Mouse (Mus musculus) forebrain, embryonic 10.5 days (tissue): ENCODE measurements at regions not wholly inside any gene's neighbourhood (a gene's known extent, or its start where the extent isn't known, plus 50 kb on each side); places are given as distances from the start of the nearest gene placed in this dataset.

Experiments
- DNase-seq: peaks from one replicate; pipeline ENCODE4 v3.0.0-alpha.2; 2017; ENCODE audit warnings: low spot score; ENCODE audit errors: extremely low spot score
- H3K27ac ChIP-seq: fragments of 300-500 bp; sonication (generic); 2 replicates; pipeline ENCODE4 v1.5.1; 2016; ENCODE audit warnings: mild to moderate bottlenecking
- H3K27me3 ChIP-seq: fragments of 300-500 bp; sonication (generic); 2 replicates; pipeline ENCODE4 v1.6.1; 2016; ENCODE audit warnings: mild to moderate bottlenecking; ENCODE audit not compliant: poor library complexity, severe bottlenecking
- H3K36me3 ChIP-seq: fragments of 300-500 bp; sonication (generic); replicated peaks from 2 replicates; pipeline ENCODE4 v1.6.1; 2016; ENCODE audit warnings: mild to moderate bottlenecking, moderate library complexity
- H3K4me1 ChIP-seq: fragments of 300-500 bp; sonication (generic); 2 replicates; pipeline ENCODE4 v1.6.1; 2016
- H3K4me3 ChIP-seq: fragments of 300-500 bp; sonication (generic); 2 replicates; pipeline ENCODE4 v1.5.1; 2016; ENCODE audit warnings: mild to moderate bottlenecking, moderate library complexity
- H3K9me3 ChIP-seq: fragments of 300-500 bp; sonication (generic); 2 replicates; pipeline ENCODE4 v1.6.1; 2016; ENCODE audit warnings: mild to moderate bottlenecking, moderate library complexity
- WGBS: fragments of 180-500 bp; shearing (Covaris S2); methylation state at CpG from one replicate; pipeline ENCODE4 v1.1.7; 2016; 5-methylcytosine and 5-hydroxymethylcytosine counted together

- H3K36me3 ChIP-seq = no peaks in the 10 kb centered on the region
- H3K27ac ChIP-seq = no peak overlapping the region
- H3K4me1 ChIP-seq = no peaks in the 10 kb centered on the region
- H3K4me3 ChIP-seq = no peak overlapping the region
- no peaks in the 10 kb centered on the region; the same call in 1 of the 2 replicates for H3K9me3 ChIP-seq
- no peaks in the 10 kb centered on the region for H3K27me3 ChIP-seq
- WGBS = 94% methylated on average over 4 of the region's 4 CpGs
- no peak for DNase-seq
Observed at GRCm38 (mm10) chr7:111313921-111314320, 231.1 kb upstream of the Eif4g2 start.

- Histone ChIP-seq H3K27me3 (no peaks in the 10 kb centered on the region), H3K36me3 (no peaks in the 10 kb centered on the region), H3K4me3 (no peak overlapping the region), H3K27ac (no peak overlapping the region), H3K9me3 (no peaks in the 10 kb centered on the region), H3K4me1 (0 out of 2 replicates have a peak, but pooled peaks cover 4% of the 10 kb centered on the region)
- DNase-seq = no peak
Observed at GRCm38 (mm10) chr7:111305196-111305595, 222.4 kb upstream of the Eif4g2 start.

- WGBS = 89% methylated on average over 16 of the region's 16 CpGs
- DNase-seq = no peak
- Histone ChIP-seq H3K9me3 (no peaks in the 10 kb centered on the region), H3K36me3 (no peaks in the 10 kb centered on the region), H3K27me3 (no peaks in the 10 kb centered on the region), H3K4me3 (no peak overlapping the region), H3K4me1 (peaks cover 8% of the 10 kb centered on the region; the same call in 1 of the 2 replicates), H3K27ac (no peak overlapping the region)
Observed at GRCm38 (mm10) chr7:111301791-111302488, 219.1 kb upstream of the Eif4g2 start.

- DNase-seq = no peak
- peaks cover 11% of the 10 kb centered on the region; the same call in 1 of the 2 replicates for H3K4me1 ChIP-seq
- H3K4me3 ChIP-seq = no peak overlapping the region
- no peaks in the 10 kb centered on the region for H3K27me3 ChIP-seq
- 85% methylated on average over 9 of the region's 9 CpGs for WGBS
- no peaks in the 10 kb centered on the region for H3K36me3 ChIP-seq
- H3K9me3 ChIP-seq = no peaks in the 10 kb centered on the region
- no peak overlapping the region for H3K27ac ChIP-seq
Observed at GRCm38 (mm10) chr7:111297174-111297902, 214.5 kb upstream of the Eif4g2 start.

GRCm38 (mm10) chr7:111283411-111283955 is 200.7 kb upstream of the Eif4g2 start:
- H3K4me1 ChIP-seq = peaks cover 3% of the 10 kb centered on the region; the same call in 1 of the 2 replicates
- 56% methylated on average over 13 of the region's 13 CpGs for WGBS
- H3K36me3 ChIP-seq = no peaks in the 10 kb centered on the region
- H3K4me3 ChIP-seq = no peak overlapping the region
- H3K27ac ChIP-seq = no peak overlapping the region
- no peak for DNase-seq
- H3K27me3 ChIP-seq = no peaks in the 10 kb centered on the region
- H3K9me3 ChIP-seq = no peaks in the 10 kb centered on the region

GRCm38 (mm10) chr7:111282314-111282713 is 199.5 kb upstream of the Eif4g2 start:
- no peak overlapping the region for H3K4me3 ChIP-seq
- no peak for DNase-seq
- H3K4me1 ChIP-seq = peaks cover 3% of the 10 kb centered on the region; the same call in 1 of the 2 replicates
- no peaks in the 10 kb centered on the region for H3K36me3 ChIP-seq
- H3K27ac ChIP-seq = no peak overlapping the region
- H3K9me3 ChIP-seq = no peaks in the 10 kb centered on the region
- no peaks in the 10 kb centered on the region for H3K27me3 ChIP-seq
- WGBS = 83% methylated on average over 8 of the region's 8 CpGs

GRCm38 (mm10) chr7:111277703-111278102 is 194.9 kb upstream of the Eif4g2 start:
- Histone ChIP-seq H3K36me3 (no peaks in the 10 kb centered on the region), H3K27ac (no peak overlapping the region), H3K4me1 (no peaks in the 10 kb centered on the region), H3K9me3 (no peaks in the 10 kb centered on the region), H3K27me3 (no peaks in the 10 kb centered on the region), H3K4me3 (no peak overlapping the region)
- WGBS = 89% methylated on average over 3 of the region's 3 CpGs
- no peak for DNase-seq

GRCm38 (mm10) chr7:111273839-111274238 is 191.0 kb upstream of the Eif4g2 start:
- no peak overlapping the region for H3K27ac ChIP-seq
- no peak overlapping the region for H3K4me3 ChIP-seq
- 93% methylated on average over 5 of the region's 5 CpGs for WGBS
- H3K27me3 ChIP-seq = no peaks in the 10 kb centered on the region
- no peak for DNase-seq
- H3K4me1 ChIP-seq = no peaks in the 10 kb centered on the region
- H3K9me3 ChIP-seq = no peaks in the 10 kb centered on the region
- H3K36me3 ChIP-seq = no peaks in the 10 kb centered on the region

- no peaks in the 10 kb centered on the region for H3K36me3 ChIP-seq
- no peaks in the 10 kb centered on the region for H3K27me3 ChIP-seq
- 87% methylated on average over 4 of the region's 4 CpGs for WGBS
- no peak overlapping the region for H3K4me3 ChIP-seq
- no peak overlapping the region for H3K27ac ChIP-seq
- DNase-seq = no peak
- no peaks in the 10 kb centered on the region for H3K9me3 ChIP-seq
- no peaks in the 10 kb centered on the region for H3K4me1 ChIP-seq
Observed at GRCm38 (mm10) chr7:111270874-111271273, 188.0 kb upstream of the Eif4g2 start.

- Histone ChIP-seq H3K36me3 (no peaks in the 10 kb centered on the region), H3K27me3 (no peaks in the 10 kb centered on the region), H3K9me3 (no peaks in the 10 kb centered on the region), H3K4me1 (no peaks in the 10 kb centered on the region), H3K27ac (no peak overlapping the region), H3K4me3 (no peak overlapping the region)
- WGBS = over 99% methylated on average over 2 of the region's 2 CpGs
- no peak for DNase-seq
Observed at GRCm38 (mm10) chr7:111268197-111268596, 185.4 kb upstream of the Eif4g2 start.

- Histone ChIP-seq H3K27me3 (no peaks in the 10 kb centered on the region), H3K4me3 (no peak overlapping the region), H3K9me3 (no peaks in the 10 kb centered on the region), H3K27ac (no peak overlapping the region), H3K4me1 (no peaks in the 10 kb centered on the region), H3K36me3 (no peaks in the 10 kb centered on the region)
- no peak for DNase-seq
- WGBS = 83% methylated on average over 1 of the region's 1 CpGs
Observed at GRCm38 (mm10) chr7:111263302-111263701, 180.5 kb upstream of the Eif4g2 start.

GRCm38 (mm10) chr7:111259630-111260574 is 177.1 kb upstream of the Eif4g2 start:
- H3K27me3 ChIP-seq = no peaks in the 10 kb centered on the region
- no peak overlapping the region for H3K4me3 ChIP-seq
- H3K9me3 ChIP-seq = no peaks in the 10 kb centered on the region
- DNase-seq = no peak
- no peak overlapping the region for H3K27ac ChIP-seq
- whole genome bisulfite sequencing = 91% methylated on average over 11 of the region's 11 CpGs
- no peaks in the 10 kb centered on the region for H3K36me3 ChIP-seq
- H3K4me1 ChIP-seq = no peaks in the 10 kb centered on the region
